Mouse (Mus musculus): ENCODE data around the gene Rfx3. TPM values are rescaled to one million over a fixed set of nuclear protein-coding genes. Genes with fewer than 3 reads are reported as not detected.

The Rfx3 gene
- polyA plus RNA-seq (2016; fragmentation: Nextera tagmentation; extraction: Ambion mirVana): 8.3 and 11.7 TPM in 2 replicates

- under 1% methylated on average over 75 of the region's 78 CpGs for WGBS
- peak within 1 kb of the TSS; percentile 95 for H3K4me3 ChIP-seq
- peak; percentile 91 for DNase-seq (ENCODE audit: low spot score)
- 0 out of 2 replicates have a peak, but pooled peaks cover 2% of the 10 kb centered on the region for H3K4me1 ChIP-seq
- no peaks in the 10 kb centered on the region for H3K36me3 ChIP-seq
- H3K9me3 ChIP-seq: no peaks in the 10 kb centered on the region
- H3K27ac ChIP-seq: peak within 1 kb of the TSS; percentile 95
- no peaks in the 10 kb centered on the region for H3K27me3 ChIP-seq (ENCODE audit: insufficient read depth, poor library complexity, severe bottlenecking)
Observed at GRCm38 (mm10) chr19:28010471-28011395, at the start of gene Rfx3. Gene Rfx3, minus strand, starts transcription at chr19:28011166.

- no peaks in the 10 kb centered on the region for H3K9me3 ChIP-seq
- no peak overlapping the region for H3K4me3 ChIP-seq
- DNase-seq (ENCODE audit: low spot score): no peak
- 79% methylated on average over 1 of the region's 1 CpGs for WGBS
- H3K27me3 ChIP-seq (ENCODE audit: insufficient read depth, poor library complexity, severe bottlenecking): no peaks in the 10 kb centered on the region
- no peaks in the 10 kb centered on the region for H3K4me1 ChIP-seq
- H3K27ac ChIP-seq: no peak overlapping the region
- no peaks in the 10 kb centered on the region for H3K36me3 ChIP-seq
Observed at GRCm38 (mm10) chr19:28052058-28052457, 41.1 kb upstream of the Rfx3 start.

- no peak overlapping the region for H3K27ac ChIP-seq
- H3K36me3 ChIP-seq: no peaks in the 10 kb centered on the region
- H3K27me3 ChIP-seq (ENCODE audit: insufficient read depth, poor library complexity, severe bottlenecking): no peaks in the 10 kb centered on the region
- H3K4me1 ChIP-seq: no peaks in the 10 kb centered on the region
- H3K9me3 ChIP-seq: no peaks in the 10 kb centered on the region
- no peak overlapping the region for H3K4me3 ChIP-seq
- DNase-seq (ENCODE audit: low spot score): no peak
- WGBS: 84% methylated on average over 5 of the region's 5 CpGs
Observed at GRCm38 (mm10) chr19:28051571-28051970, 40.6 kb upstream of the Rfx3 start.

- H3K4me3 ChIP-seq: no peak overlapping the region
- H3K27ac ChIP-seq: no peak overlapping the region
- no peaks in the 10 kb centered on the region for H3K36me3 ChIP-seq
- no peaks in the 10 kb centered on the region for H3K9me3 ChIP-seq
- no peaks in the 10 kb centered on the region for H3K27me3 ChIP-seq (ENCODE audit: insufficient read depth, poor library complexity, severe bottlenecking)
- H3K4me1 ChIP-seq: no peaks in the 10 kb centered on the region
- no peak for DNase-seq (ENCODE audit: low spot score)
- 78% methylated on average over 4 of the region's 4 CpGs for WGBS
Observed at GRCm38 (mm10) chr19:28049280-28049679, 38.3 kb upstream of the Rfx3 start.

GRCm38 (mm10) chr19:28046806-28047205 lies 35.8 kb upstream of the Rfx3 start:
- no peak for DNase-seq (ENCODE audit: low spot score)
- Histone ChIP-seq H3K27me3 (ENCODE audit: insufficient read depth, poor library complexity, severe bottlenecking) (no peaks in the 10 kb centered on the region), H3K36me3 (no peaks in the 10 kb centered on the region), H3K4me1 (no peaks in the 10 kb centered on the region), H3K9me3 (no peaks in the 10 kb centered on the region), H3K4me3 (no peak overlapping the region), H3K27ac (no peak overlapping the region)
- 83% methylated on average over 5 of the region's 5 CpGs for WGBS

- H3K9me3 ChIP-seq: no peaks in the 10 kb centered on the region
- H3K27ac ChIP-seq: no peak overlapping the region
- H3K36me3 ChIP-seq: no peaks in the 10 kb centered on the region
- WGBS: 65% methylated on average over 5 of the region's 5 CpGs
- DNase-seq (ENCODE audit: low spot score): no peak
- H3K4me3 ChIP-seq: no peak overlapping the region
- no peaks in the 10 kb centered on the region for H3K27me3 ChIP-seq (ENCODE audit: insufficient read depth, poor library complexity, severe bottlenecking)
- no peaks in the 10 kb centered on the region for H3K4me1 ChIP-seq
Observed at GRCm38 (mm10) chr19:28044950-28045349, 34.0 kb upstream of the Rfx3 start.

- Histone ChIP-seq H3K27me3 (ENCODE audit: insufficient read depth, poor library complexity, severe bottlenecking) (no peaks in the 10 kb centered on the region), H3K9me3 (no peaks in the 10 kb centered on the region), H3K4me3 (peak overlapping the region; percentile 95), H3K4me1 (0 out of 2 replicates have a peak, but pooled peaks cover 2% of the 10 kb centered on the region), H3K36me3 (no peaks in the 10 kb centered on the region), H3K27ac (peak overlapping the region; percentile 95)
- DNase-seq (ENCODE audit: low spot score): peak; percentile 88
- WGBS: under 1% methylated on average over 52 of the region's 52 CpGs
Observed at GRCm38 (mm10) chr19:28011718-28012499, 943 bp upstream of the Rfx3 start.

- peak; percentile 97 for DNase-seq (ENCODE audit: low spot score)
- Histone ChIP-seq H3K27ac (peak overlapping the region; percentile 95), H3K36me3 (no peaks in the 10 kb centered on the region), H3K4me3 (peak overlapping the region; percentile 95), H3K27me3 (ENCODE audit: insufficient read depth, poor library complexity, severe bottlenecking) (no peaks in the 10 kb centered on the region), H3K4me1 (0 out of 2 replicates have a peak, but pooled peaks cover 2% of the 10 kb centered on the region), H3K9me3 (no peaks in the 10 kb centered on the region)
- 0% methylated on average over 24 of the region's 30 CpGs for WGBS
Observed at GRCm38 (mm10) chr19:28011396-28011717, 391 bp upstream of the Rfx3 start.

- no peaks in the 10 kb centered on the region for H3K36me3 ChIP-seq
- 2% methylated on average over 5 of the region's 5 CpGs for WGBS
- peak; percentile 77 for DNase-seq (ENCODE audit: low spot score)
- peak overlapping the region; percentile 95 for H3K27ac ChIP-seq
- peak overlapping the region; percentile 95 for H3K4me3 ChIP-seq
- H3K9me3 ChIP-seq: no peaks in the 10 kb centered on the region
- H3K4me1 ChIP-seq: 0 out of 2 replicates have a peak, but pooled peaks cover 2% of the 10 kb centered on the region
- H3K27me3 ChIP-seq (ENCODE audit: insufficient read depth, poor library complexity, severe bottlenecking): no peaks in the 10 kb centered on the region
Observed at GRCm38 (mm10) chr19:28009587-28010281, 1.2 kb downstream of the Rfx3 start.

- no peaks in the 10 kb centered on the region for H3K36me3 ChIP-seq
- H3K27me3 ChIP-seq (ENCODE audit: insufficient read depth, poor library complexity, severe bottlenecking): no peaks in the 10 kb centered on the region
- no peak for DNase-seq (ENCODE audit: low spot score)
- 22% methylated on average over 1 of the region's 1 CpGs for WGBS
- no peak overlapping the region for H3K4me3 ChIP-seq
- H3K27ac ChIP-seq: peak overlapping the region; percentile 82
- H3K4me1 ChIP-seq: peaks cover 10% of the 10 kb centered on the region
- no peaks in the 10 kb centered on the region for H3K9me3 ChIP-seq
Observed at GRCm38 (mm10) chr19:28004190-28004589, 6.8 kb downstream of the Rfx3 start.

- 69% methylated on average over 1 of the region's 1 CpGs for WGBS
- Histone ChIP-seq H3K4me3 (no peak overlapping the region), H3K27ac (peak overlapping the region; percentile 82), H3K27me3 (ENCODE audit: insufficient read depth, poor library complexity, severe bottlenecking) (no peaks in the 10 kb centered on the region), H3K9me3 (no peaks in the 10 kb centered on the region), H3K36me3 (no peaks in the 10 kb centered on the region), H3K4me1 (peaks cover 10% of the 10 kb centered on the region)
- peak; percentile 78 for DNase-seq (ENCODE audit: low spot score)
Observed at GRCm38 (mm10) chr19:28003474-28003873, 7.5 kb downstream of the Rfx3 start.

- no peak for DNase-seq (ENCODE audit: low spot score)
- Histone ChIP-seq H3K4me3 (no peak overlapping the region), H3K9me3 (no peaks in the 10 kb centered on the region), H3K36me3 (no peaks in the 10 kb centered on the region), H3K27ac (no peak overlapping the region), H3K4me1 (peaks cover 10% of the 10 kb centered on the region), H3K27me3 (ENCODE audit: insufficient read depth, poor library complexity, severe bottlenecking) (no peaks in the 10 kb centered on the region)
- 75% methylated on average over 3 of the region's 3 CpGs for WGBS
Observed at GRCm38 (mm10) chr19:28002708-28003107, 8.3 kb downstream of the Rfx3 start.

All from heart, embryonic 10.5 days (tissue).